Mouse (Mus musculus) brain, embryonic 14.5 days (tissue): Measurements from ENCODE around the gene Ranbp9.

Experiments used
- CTCF ChIP-seq: fragments of 200-500 bp; IDR thresholded peaks from 2 replicates; pipeline ENCODE4 v1.5.1; 2012; ENCODE audit warnings: inconsistent platforms, mild to moderate bottlenecking, moderate library complexity, borderline replicate concordance; ENCODE audit not compliant: insufficient read depth, insufficient read length; ENCODE audit errors: extremely low read depth
- POLR2A ChIP-seq: fragments of 200-500 bp; IDR thresholded peaks from 2 replicates; pipeline ENCODE4 v1.6.1; 2012; ENCODE audit warnings: mild to moderate bottlenecking, inconsistent platforms, borderline replicate concordance; ENCODE audit not compliant: poor library complexity, insufficient read depth, insufficient read length, severe bottlenecking; ENCODE audit errors: extremely low read depth

DNA sequence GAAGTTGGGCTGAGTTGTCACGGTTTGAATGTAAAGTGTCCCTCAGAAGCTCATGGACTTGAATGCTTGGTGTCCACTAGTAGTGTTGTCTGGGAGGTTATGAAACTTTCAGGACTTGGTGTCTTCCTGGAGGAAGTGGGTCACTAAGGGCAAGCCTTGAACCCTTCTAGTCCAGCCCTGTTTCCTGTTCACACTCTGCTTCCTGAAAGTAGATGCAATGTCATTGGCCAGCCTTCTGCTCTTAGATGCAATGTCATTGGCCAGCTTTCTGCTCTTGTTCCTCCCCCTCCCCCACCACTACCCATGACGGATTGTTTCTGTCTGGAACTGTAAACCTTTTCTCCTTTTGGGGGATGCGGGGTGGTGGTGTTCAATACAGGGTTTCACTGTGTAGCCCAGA, 31.7 kb upstream of the Ranbp9 start:
- TF ChIP-seq POLR2A (no peak), CTCF (no peak)
